Mouse (Mus musculus): Measurements from ENCODE around the gene Sh2d3c. TPM values are rescaled to one million over a fixed set of nuclear protein-coding genes. Genes with fewer than 3 reads are reported as not detected.

Gene Sh2d3c
- total and polyA plus RNA-seq, 3 experiments, result 4.8 to 25.8 (median 11.1) TPM

DNA sequence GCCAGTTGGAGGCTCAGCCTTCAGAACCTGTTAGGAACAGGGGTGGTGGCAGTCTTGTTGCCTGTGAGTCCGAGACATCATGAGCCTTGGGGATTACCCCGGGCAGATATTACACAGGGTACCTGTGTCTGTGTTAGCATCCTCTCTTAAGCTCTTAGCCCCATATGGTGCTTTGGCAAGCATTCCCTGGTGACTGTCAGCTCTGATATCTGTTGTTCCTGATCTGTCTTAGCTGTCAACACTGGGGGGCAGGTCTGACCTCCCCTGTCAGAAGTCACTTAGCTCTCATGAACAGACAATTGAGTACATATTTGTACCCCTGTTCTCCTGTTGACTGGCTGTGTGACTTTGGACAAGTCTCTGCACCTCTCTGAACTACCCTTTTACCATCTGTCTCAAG lies 38.1 kb downstream of the Sh2d3c start:
- Histone ChIP-seq H3K9me3 (replicated peaks; ENCODE audit: low read length) (no peaks in the 10 kb centered on the region), H3K27ac (ENCODE audit: insufficient read depth, low read depth) (no peak overlapping the region), H3K9ac (ENCODE audit: insufficient read depth, low read depth) (no peak overlapping the region), H3K36me3 (replicated peaks in 1 of 2; ENCODE audit: control insufficient read depth in 1 of 2, insufficient read depth in 1 of 2, low read length in 1 of 2) (peaks cover 35 to 64% of the 10 kb centered on the region in 2 experiments), H3K27me3 (replicated peaks) (no peaks in the 10 kb centered on the region), H3K4me2 (ENCODE audit: insufficient read depth, low read depth, poor library complexity, severe bottlenecking) (no peak overlapping the region), H3K79me2 (replicated peaks; ENCODE audit: control insufficient read depth, extremely low read depth, insufficient read depth, poor library complexity, severe bottlenecking) (no peaks in the 10 kb centered on the region), H3K4me3 (replicated peaks in 1 of 3; ENCODE audit: low read depth in 2 of 3, low read length in 2 of 3, poor library complexity in 1 of 3) (no peak overlapping the region), H3K4me1 (ENCODE audit: control insufficient read depth in 1 of 2, insufficient read depth in 2 of 2) (peaks cover 0 to 10% of the 10 kb centered on the region in 2 experiments; a peak in 3 of 4 replicates)
- no peak for DNase-seq (ENCODE audit: extremely low read depth)
- dilution Hi-C loops (cut with MboI; ENCODE audit: extremely low pct_ligation_motif_present, extremely low pct_unique_long_range_greater_than_20kb, low sequenced_read_pairs), result no loop called here
- TF ChIP-seq JUN (IDR thresholded peaks at IDR 0.05; ENCODE audit: insufficient read depth, low read depth, low read length) (no peak), E2F4 (IDR thresholded peaks at IDR 0.05; ENCODE audit: insufficient replicate concordance, low read depth, low read length) (no peak), UBTF (IDR thresholded peaks at IDR 0.05; ENCODE audit: low read depth, low read length) (no peak), SIN3A (IDR thresholded peaks at IDR 0.05; ENCODE audit: low read length) (no peak), ZMIZ1 (IDR thresholded peaks at IDR 0.05; ENCODE audit: low read depth, low read length) (no peak), MXI1 (IDR thresholded peaks at IDR 0.05; ENCODE audit: low read depth, low read length) (no peak), TBP (conservative IDR thresholded peaks at IDR 0.05; ENCODE audit: low read depth, low read length) (no peak), USF2 (conservative IDR thresholded peaks at IDR 0.05; ENCODE audit: low read depth, low read length) (no peak), RCOR1 (conservative IDR thresholded peaks at IDR 0.05; ENCODE audit: low read depth, low read length) (no peak), KAT2A (IDR thresholded peaks at IDR 0.05; ENCODE audit: insufficient replicate concordance, low read length) (no peak), NELFE (IDR thresholded peaks at IDR 0.05; ENCODE audit: low read depth, low read length) (no peak), POLR2AphosphoS2 (IDR thresholded peaks at IDR 0.05; ENCODE audit: low read depth, low read length) (no peak), MAX (IDR thresholded peaks at IDR 0.05; ENCODE audit: low read length) (no peak), ZKSCAN1 (IDR thresholded peaks at IDR 0.05; ENCODE audit: borderline replicate concordance, low read depth, low read length) (no peak), BHLHE40 (IDR thresholded peaks at IDR 0.05; ENCODE audit: low read depth, low read length) (no peak)
- in situ Hi-C loops (cut with MboI; ENCODE audit: low pct_ligation_motif_present, low pct_unique_long_range_greater_than_20kb, low sequenced_read_pairs), result loop anchor here (5.0 kb wide), 2 partner anchors 47 to 127 kb away; partner anchors contain the start of gene Cdk9

DNA sequence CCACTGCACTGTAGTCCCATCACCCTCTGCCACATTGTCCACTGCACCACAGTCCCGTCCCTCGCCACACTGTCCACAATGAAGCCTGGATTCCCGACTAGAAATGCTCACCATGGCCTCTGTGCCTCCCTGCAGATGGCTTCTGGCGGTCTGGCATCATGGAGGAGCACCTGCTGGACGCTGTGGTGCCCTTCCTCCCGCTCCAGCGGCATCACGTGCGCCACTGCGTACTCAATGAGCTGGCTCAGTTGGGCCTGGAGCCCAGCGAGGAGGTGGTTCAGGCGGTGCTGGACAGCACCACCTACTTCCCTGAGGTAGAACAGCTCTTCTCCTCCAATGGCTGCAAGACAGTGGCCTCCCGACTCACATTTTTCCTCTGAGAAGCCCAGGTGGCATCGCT lies 40.5 kb downstream of the Sh2d3c start:
- no peak for TF ChIP-seq IRF4 (IDR thresholded peaks at IDR 0.05; ENCODE audit: low read depth, low read length)
- TF ChIP-seq POLR2A (IDR thresholded peaks at IDR 0.05; ENCODE audit: low read depth, low read length), result no peak
- TF ChIP-seq JUN (IDR thresholded peaks at IDR 0.05; ENCODE audit: insufficient read depth, low read depth, low read length), result no peak
- no peak for TF ChIP-seq MAX (IDR thresholded peaks at IDR 0.05; ENCODE audit: low read length)
- no peak for TF ChIP-seq BHLHE40 (IDR thresholded peaks at IDR 0.05; ENCODE audit: low read depth, low read length)
- no peak for TF ChIP-seq ETS1 (conservative IDR thresholded peaks at IDR 0.05; ENCODE audit: low read depth, low read length)
- Histone ChIP-seq H3K9ac (ENCODE audit: insufficient read depth, low read depth) (no peak overlapping the region), H3K79me2 (replicated peaks; ENCODE audit: control insufficient read depth, extremely low read depth, insufficient read depth, poor library complexity, severe bottlenecking) (no peaks in the 10 kb centered on the region), H3K4me1 (ENCODE audit: control insufficient read depth in 1 of 2, insufficient read depth in 2 of 2) (peaks cover 0 to 10% of the 10 kb centered on the region in 2 experiments; a peak in 3 of 4 replicates), H3K4me2 (ENCODE audit: insufficient read depth, low read depth, poor library complexity, severe bottlenecking) (no peak overlapping the region), H3K27me3 (replicated peaks) (no peaks in the 10 kb centered on the region), H3K4me3 (replicated peaks in 1 of 3; ENCODE audit: low read depth in 2 of 3, low read length in 2 of 3, poor library complexity in 1 of 3) (no peak overlapping the region), H3K36me3 (replicated peaks in 1 of 2; ENCODE audit: control insufficient read depth in 1 of 2, insufficient read depth in 1 of 2, low read length in 1 of 2) (peaks cover 25 to 57% of the 10 kb centered on the region in 2 experiments), H3K27ac (ENCODE audit: insufficient read depth, low read depth) (no peak overlapping the region), H3K9me3 (replicated peaks; ENCODE audit: low read length) (no peaks in the 10 kb centered on the region)
- dilution Hi-C loops (cut with MboI; ENCODE audit: extremely low pct_ligation_motif_present, extremely low pct_unique_long_range_greater_than_20kb, low sequenced_read_pairs) (no loop called here), in situ Hi-C loops (cut with MboI; ENCODE audit: low pct_ligation_motif_present, low pct_unique_long_range_greater_than_20kb, low sequenced_read_pairs) (no loop called here)
- DNase-seq (ENCODE audit: extremely low read depth), result no peak
